Mouse (Mus musculus): ENCODE data around the gene Soat2. TPM values are rescaled to one million over a fixed set of nuclear protein-coding genes. Genes with fewer than 3 reads are reported as not detected.

The Soat2 gene
- polyA plus RNA-seq, 1 experiment, result 0.43 TPM

GRCm38 (mm10) chr15:102110701-102111494 lies 39.4 kb upstream of the Soat2 start:
- peaks cover 17% of the 10 kb centered on the region for H3K79me2 ChIP-seq (ENCODE audit: control insufficient read depth, insufficient read depth)
- no peak overlapping the region for H3ac ChIP-seq (ENCODE audit: control insufficient read depth, insufficient read length)
- H3K4me3 ChIP-seq, result no peak overlapping the region
- H3K4me2 ChIP-seq (ENCODE audit: low read depth), result no peak overlapping the region
- H3K36me3 ChIP-seq (ENCODE audit: control insufficient read depth, insufficient read depth), result peaks cover 81% of the 10 kb centered on the region
- TF ChIP-seq MAX (IDR thresholded peaks at IDR 0.05; ENCODE audit: low read depth) (no peak), POLR2A (IDR thresholded peaks at IDR 0.05; ENCODE audit: insufficient read length, low read depth) (peak; percentile 33)
- no peaks in the 10 kb centered on the region for H3K27me3 ChIP-seq (ENCODE audit: control insufficient read depth, insufficient read depth, insufficient read length)

- Histone ChIP-seq H3K4me3 (no peak overlapping the region), H3K27me3 (ENCODE audit: control insufficient read depth, insufficient read depth, insufficient read length) (no peaks in the 10 kb centered on the region), H3K4me2 (ENCODE audit: low read depth) (no peak overlapping the region), H3K36me3 (ENCODE audit: control insufficient read depth, insufficient read depth) (peaks cover 83% of the 10 kb centered on the region), H3K79me2 (ENCODE audit: control insufficient read depth, insufficient read depth) (peaks cover 13% of the 10 kb centered on the region), H3ac (ENCODE audit: control insufficient read depth, insufficient read length) (no peak overlapping the region)
- no peak for TF ChIP-seq REST (IDR thresholded peaks at IDR 0.05; ENCODE audit: insufficient read depth, insufficient read length)
- TF ChIP-seq POLR2AphosphoS2 (IDR thresholded peaks at IDR 0.05; ENCODE audit: insufficient read length, low read depth), result no peak
- no peak for TF ChIP-seq SRF (IDR thresholded peaks at IDR 0.05; ENCODE audit: control insufficient read depth, insufficient read length, low read depth)
- no peak for TF ChIP-seq MYOG (IDR thresholded peaks at IDR 0.05; ENCODE audit: control insufficient read depth in 1 of 3, insufficient read depth in 1 of 3, insufficient read length in 2 of 3, low read depth in 2 of 3)
- no peak for TF ChIP-seq POLR2A (IDR thresholded peaks at IDR 0.05; ENCODE audit: insufficient read length, low read depth)
- TF ChIP-seq MAX (IDR thresholded peaks at IDR 0.05; ENCODE audit: low read depth), result no peak
- TF ChIP-seq CEBPB (IDR thresholded peaks at IDR 0.05; ENCODE audit: insufficient read depth, poor library complexity, severe bottlenecking), result no peak
- TF ChIP-seq E2F4 (IDR thresholded peaks at IDR 0.05; ENCODE audit: insufficient read depth), result no peak
- TF ChIP-seq USF1 (IDR thresholded peaks at IDR 0.05; ENCODE audit: low read depth), result no peak
- TF ChIP-seq TCF3 (IDR thresholded peaks at IDR 0.05; ENCODE audit: insufficient read length, low read depth), result no peak
- TF ChIP-seq TCF12 (IDR thresholded peaks at IDR 0.05; ENCODE audit: insufficient read depth, poor library complexity, severe bottlenecking), result no peak
- no peak for TF ChIP-seq MYOD1 (IDR thresholded peaks at IDR 0.05; ENCODE audit: control insufficient read depth in 1 of 3, insufficient read length in 2 of 3, low read depth in 2 of 3)
These were observed 38.9 kb upstream of the Soat2 start for GRCm38 (mm10) chr15:102111495-102111829.

GRCm38 (mm10) chr15:102112181-102112580 lies 38.1 kb upstream of the Soat2 start:
- H3K4me2 ChIP-seq (ENCODE audit: low read depth), result no peak overlapping the region
- peaks cover 83% of the 10 kb centered on the region for H3K36me3 ChIP-seq (ENCODE audit: control insufficient read depth, insufficient read depth)
- TF ChIP-seq MYOG (IDR thresholded peaks at IDR 0.05; ENCODE audit: control insufficient read depth in 1 of 3, insufficient read depth in 1 of 3, insufficient read length in 2 of 3, low read depth in 2 of 3) (no peak), SRF (IDR thresholded peaks at IDR 0.05; ENCODE audit: control insufficient read depth, insufficient read length, low read depth) (no peak), E2F4 (IDR thresholded peaks at IDR 0.05; ENCODE audit: insufficient read depth) (no peak), POLR2AphosphoS2 (IDR thresholded peaks at IDR 0.05; ENCODE audit: insufficient read length, low read depth) (peak; percentile 64), TCF12 (IDR thresholded peaks at IDR 0.05; ENCODE audit: insufficient read depth, poor library complexity, severe bottlenecking) (no peak)
- no peak overlapping the region for H3ac ChIP-seq (ENCODE audit: control insufficient read depth, insufficient read length)
- peaks cover 9% of the 10 kb centered on the region for H3K79me2 ChIP-seq (ENCODE audit: control insufficient read depth, insufficient read depth)
- no peaks in the 10 kb centered on the region for H3K27me3 ChIP-seq (ENCODE audit: control insufficient read depth, insufficient read depth, insufficient read length)
- no peak overlapping the region for H3K4me3 ChIP-seq

GRCm38 (mm10) chr15:102112827-102113226 lies 37.5 kb upstream of the Soat2 start:
- no peak overlapping the region for H3K4me2 ChIP-seq (ENCODE audit: low read depth)

GRCm38 (mm10) chr15:102113674-102114073 lies 36.7 kb upstream of the Soat2 start:
- TF ChIP-seq MYOG (IDR thresholded peaks at IDR 0.05; ENCODE audit: control insufficient read depth in 1 of 3, insufficient read depth in 1 of 3, insufficient read length in 2 of 3, low read depth in 2 of 3) (no peak), POLR2AphosphoS2 (IDR thresholded peaks at IDR 0.05; ENCODE audit: insufficient read length, low read depth) (peak; percentile 85)
- no peak overlapping the region for H3ac ChIP-seq (ENCODE audit: control insufficient read depth, insufficient read length)
- H3K4me2 ChIP-seq (ENCODE audit: low read depth), result no peak overlapping the region
- H3K4me3 ChIP-seq, result no peak overlapping the region
- H3K36me3 ChIP-seq (ENCODE audit: control insufficient read depth, insufficient read depth), result peaks cover 77% of the 10 kb centered on the region
- peaks cover 6% of the 10 kb centered on the region for H3K79me2 ChIP-seq (ENCODE audit: control insufficient read depth, insufficient read depth)
- H3K27me3 ChIP-seq (ENCODE audit: control insufficient read depth, insufficient read depth, insufficient read length), result no peaks in the 10 kb centered on the region

More at GRCm38 (mm10) chr15:102112827-102113226, 37.5 kb upstream of the Soat2 start:
- Histone ChIP-seq H3K79me2 (ENCODE audit: control insufficient read depth, insufficient read depth) (peaks cover 6% of the 10 kb centered on the region), H3K36me3 (ENCODE audit: control insufficient read depth, insufficient read depth) (peaks cover 78% of the 10 kb centered on the region), H3K27me3 (ENCODE audit: control insufficient read depth, insufficient read depth, insufficient read length) (no peaks in the 10 kb centered on the region), H3K4me3 (no peak overlapping the region), H3ac (ENCODE audit: control insufficient read depth, insufficient read length) (no peak overlapping the region)
- TF ChIP-seq POLR2AphosphoS2 (IDR thresholded peaks at IDR 0.05; ENCODE audit: insufficient read length, low read depth) (peak; percentile 45), MYOD1 (IDR thresholded peaks at IDR 0.05; ENCODE audit: control insufficient read depth in 1 of 3, insufficient read length in 2 of 3, low read depth in 2 of 3) (no peak)
